In the genomic region with DNA sequence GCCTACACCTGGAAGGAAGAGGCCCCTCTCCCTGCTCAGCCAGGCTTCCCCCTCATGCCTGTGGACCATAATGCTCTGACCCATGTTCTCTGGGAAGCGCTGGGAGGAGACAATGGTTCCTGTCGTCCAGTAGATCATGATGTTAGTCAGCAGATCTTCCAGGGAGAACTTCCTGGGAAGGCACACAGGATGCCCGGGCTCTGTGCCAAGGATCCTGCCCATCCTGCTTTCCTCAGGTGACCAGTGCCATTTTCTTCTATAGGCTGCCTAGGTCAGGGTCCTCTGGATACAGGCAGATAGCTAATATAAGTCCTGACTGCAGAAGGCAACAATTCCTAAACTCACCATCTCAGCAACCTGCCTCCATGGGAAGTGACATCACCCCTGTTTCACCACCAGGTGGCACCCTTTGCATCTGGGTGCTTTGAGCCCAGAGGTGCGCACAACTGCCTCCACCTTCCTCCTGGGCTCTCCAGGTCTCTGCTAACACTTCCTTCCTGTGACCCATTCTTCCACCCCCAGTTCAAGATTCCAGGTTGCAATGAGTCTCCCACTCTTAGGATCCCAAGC, we compare ENCODE assay signal across 8 mouse cellular contexts. TPM values are rescaled to one million over a fixed set of nuclear protein-coding genes. Genes with fewer than 3 reads are reported as not detected.
DNase-seq lines count a peak whose midpoint lies in the region; ATAC-seq lines count a peak whose summit lies in the region.

No protein-coding gene starts in this region.

- no peak overlapping the region for H3K9ac ChIP-seq in embryonic facial prominence, embryonic 11.5 days (replicated peaks; ENCODE audit: low read length)

- H3K4me1 ChIP-seq in embryonic facial prominence, embryonic 11.5 days (ENCODE audit: control insufficient read depth, insufficient read depth, low read length), result no peaks in the 10 kb centered on the region
- no peaks in the 10 kb centered on the region for H3K4me1 ChIP-seq in embryonic facial prominence, embryonic 10.5 days

- ATAC-seq in embryonic facial prominence, embryonic 11.5 days (replicated peaks; ENCODE audit: insufficient number of reproducible peaks, low FRiP score, low TSS enrichment, low read depth), result no peak
- ATAC-seq in erythroid progenitor cell, adult 5-6 weeks (replicated peaks; ENCODE audit: low FRiP score, poor library complexity, severe bottlenecking), result peak; percentile 65

- H3K9me3 ChIP-seq in embryonic facial prominence, embryonic 11.5 days (replicated peaks; ENCODE audit: control insufficient read depth, low read length), result no peaks in the 10 kb centered on the region
- no peaks in the 10 kb centered on the region for H3K9me3 ChIP-seq in embryonic facial prominence, embryonic 10.5 days

- no peaks in the 10 kb centered on the region for H3K27me3 ChIP-seq in embryonic facial prominence, embryonic 11.5 days (ENCODE audit: control insufficient read depth, insufficient read depth, low read length)
- no peaks in the 10 kb centered on the region for H3K27me3 ChIP-seq in embryonic facial prominence, embryonic 10.5 days (replicated peaks; ENCODE audit: low read depth, poor library complexity, severe bottlenecking)

- no peaks in the 10 kb centered on the region for H3K36me3 ChIP-seq in embryonic facial prominence, embryonic 11.5 days (replicated peaks; ENCODE audit: control insufficient read depth, insufficient read depth, low read depth, low read length)
- H3K36me3 ChIP-seq in embryonic facial prominence, embryonic 10.5 days (replicated peaks), result no peaks in the 10 kb centered on the region

- 58% methylated on average over 4 of the region's 4 CpGs for WGBS in embryonic facial prominence, embryonic 11.5 days
- WGBS in embryonic facial prominence, embryonic 10.5 days, result 65% methylated on average over 4 of the region's 4 CpGs

- H3K4me2 ChIP-seq in embryonic facial prominence, embryonic 11.5 days (ENCODE audit: low read depth, low read length), result no peak overlapping the region

- peak; percentile 35 for DNase-seq in embryonic facial prominence, embryonic 11.5 days (ENCODE audit: low spot score)
- no peak for DNase-seq in embryonic facial prominence, embryonic 10.5 days (ENCODE audit: low spot score)
- peak; percentile 34 for DNase-seq in ovary, postnatal 36 days (ENCODE audit: low spot score)
- no peak for DNase-seq in ovary, postnatal 10 days (ENCODE audit: low spot score)
- peak; percentile 77 for DNase-seq in naive thymus-derived CD4-positive, alpha-beta T cell, adult 2 months (ENCODE audit: low read depth)
- no peak for DNase-seq in left cerebral cortex, adult 18-20 months (ENCODE audit: low spot score in 2 of 2)
- no peak for DNase-seq in layer of hippocampus, adult 9-11 months

- no peak overlapping the region for H3K27ac ChIP-seq in embryonic facial prominence, embryonic 11.5 days (replicated peaks; ENCODE audit: low read depth, low read length)
- no peak overlapping the region for H3K27ac ChIP-seq in embryonic facial prominence, embryonic 10.5 days (replicated peaks)

- H3K4me3 ChIP-seq in embryonic facial prominence, embryonic 11.5 days (ENCODE audit: low read depth, low read length), result no peak overlapping the region
- no peak overlapping the region for H3K4me3 ChIP-seq in embryonic facial prominence, embryonic 10.5 days

RNA-seq across cellular contexts. Expression of a gene that starts 34.1 kb away (rescaled TPM):
- 3.1 TPM in 2 replicates for polyA plus RNA-seq in embryonic facial prominence, embryonic 11.5 days (2014; fragmentation: Nextera tagmentation; extraction: Ambion mirVana)
- polyA plus RNA-seq in embryonic facial prominence, embryonic 10.5 days (2016; fragmentation: Nextera tagmentation; extraction: Ambion mirVana), result 2.4 and 4.3 TPM in 2 replicates
- 23.4 and 24.7 TPM in 2 replicates for total RNA-seq in erythroid progenitor cell, adult 5-6 weeks (2015; ENCODE audit: low replicate concordance)
- 18.1 and 20.2 TPM in 2 replicates for total RNA-seq in erythroid progenitor cell, adult 5-6 weeks (2017; ENCODE audit: low replicate concordance)
- total RNA-seq in left cerebral cortex, adult 18-20 months (2021), result 10 to 100 TPM; 15.5 to 19.4 TPM

RNA-seq across cellular contexts. Expression of a gene that starts 41.4 kb away (rescaled TPM):
- polyA plus RNA-seq in embryonic facial prominence, embryonic 11.5 days (2014; fragmentation: Nextera tagmentation; extraction: Ambion mirVana), result 0.33 and 0.38 TPM in 2 replicates
- polyA plus RNA-seq in embryonic facial prominence, embryonic 10.5 days (2016; fragmentation: Nextera tagmentation; extraction: Ambion mirVana), result 0.11 and 0.39 TPM in 2 replicates
- 1.1 TPM in 1 of 2 replicates, not detected in the other for total RNA-seq in erythroid progenitor cell, adult 5-6 weeks (2015; ENCODE audit: low replicate concordance)
- total RNA-seq in erythroid progenitor cell, adult 5-6 weeks (2017; ENCODE audit: low replicate concordance), result 4.6 TPM in 1 of 2 replicates, not detected in the other
- total RNA-seq in left cerebral cortex, adult 18-20 months (2021), result under 1 TPM; 0.21 to 0.91 TPM

RNA-seq across cellular contexts. Expression of a gene that starts 44.5 kb away (rescaled TPM):
- polyA plus RNA-seq in embryonic facial prominence, embryonic 11.5 days (2014; fragmentation: Nextera tagmentation; extraction: Ambion mirVana), result 1.4 and 2.1 TPM in 2 replicates
- polyA plus RNA-seq in embryonic facial prominence, embryonic 10.5 days (2016; fragmentation: Nextera tagmentation; extraction: Ambion mirVana), result 0.41 and 0.46 TPM in 2 replicates
- 7.5 and 9.4 TPM in 2 replicates for total RNA-seq in erythroid progenitor cell, adult 5-6 weeks (2015; ENCODE audit: low replicate concordance)
- 2.7 and 3.9 TPM in 2 replicates for total RNA-seq in erythroid progenitor cell, adult 5-6 weeks (2017; ENCODE audit: low replicate concordance)
- 10 to 100 TPM; 27.6 to 30.8 TPM for total RNA-seq in left cerebral cortex, adult 18-20 months (2021)

Comparison
In these comparisons a context has a peak if more than half of its experiments do, and no peak if none do; other contexts are left out.
1. DNase-seq: peak in embryonic facial prominence, embryonic 11.5 days (single experiment), ovary, postnatal 36 days (single experiment) and naive thymus-derived CD4-positive, alpha-beta T cell, adult 2 months (single experiment); none in embryonic facial prominence, embryonic 10.5 days (single experiment), ovary, postnatal 10 days (single experiment), left cerebral cortex, adult 18-20 months (0 of 2) and layer of hippocampus, adult 9-11 months (single experiment).